Mouse (Mus musculus): ENCODE data around the gene Ccdc34. TPM values are rescaled to one million over a fixed set of nuclear protein-coding genes. Genes with fewer than 3 reads are reported as not detected.

Ccdc34 gene
- total and polyA plus RNA-seq, 3 experiments, result 17.2 to 44.6 (median 22.4) TPM

GRCm38 (mm10) chr2:110042861-110043760 lies 25.5 kb downstream of the Ccdc34 start:
- dilution Hi-C loops (cut with MboI; ENCODE audit: extremely low pct_ligation_motif_present, extremely low pct_unique_long_range_greater_than_20kb, low sequenced_read_pairs), result no loop called here
- Histone ChIP-seq H3K27me3 (replicated peaks) (no peaks in the 10 kb centered on the region), H3K79me2 (replicated peaks; ENCODE audit: control insufficient read depth, extremely low read depth, insufficient read depth, poor library complexity, severe bottlenecking) (no peaks in the 10 kb centered on the region; the same call in 1 of the 2 replicates), H3K4me3 (replicated peaks in 1 of 3; ENCODE audit: low read depth in 2 of 3, low read length in 2 of 3, poor library complexity in 1 of 3) (no peak overlapping the region), H3K27ac (ENCODE audit: insufficient read depth, low read depth) (no peak overlapping the region), H3K9ac (ENCODE audit: insufficient read depth, low read depth) (no peak overlapping the region), H3K4me2 (ENCODE audit: insufficient read depth, low read depth, poor library complexity, severe bottlenecking) (no peak overlapping the region), H3K36me3 (replicated peaks in 1 of 2; ENCODE audit: control insufficient read depth in 1 of 2, insufficient read depth in 1 of 2, low read length in 1 of 2) (peaks cover 2 to 27% of the 10 kb centered on the region in 2 experiments), H3K9me3 (replicated peaks; ENCODE audit: low read length) (no peaks in the 10 kb centered on the region), H3K4me1 (ENCODE audit: control insufficient read depth in 1 of 2, insufficient read depth in 2 of 2) (no peaks in the 10 kb centered on the region)
- TF ChIP-seq TCF12 (IDR thresholded peaks at IDR 0.05; ENCODE audit: low read depth, low read length), result no peak
- TF ChIP-seq CTCF (conservative IDR thresholded peaks at IDR 0.05 in 1 of 2, IDR thresholded peaks at IDR 0.05 in 1 of 2; ENCODE audit: low read depth in 2 of 2, low read length in 2 of 2), result no peak
- no peak for TF ChIP-seq GABPA (IDR thresholded peaks at IDR 0.05; ENCODE audit: insufficient replicate concordance, low read depth, low read length)
- no peak for TF ChIP-seq ZNF384 (IDR thresholded peaks at IDR 0.05; ENCODE audit: low read depth, low read length)
- TF ChIP-seq ZMIZ1 (IDR thresholded peaks at IDR 0.05; ENCODE audit: low read depth, low read length), result no peak
- TF ChIP-seq ZC3H11A (IDR thresholded peaks at IDR 0.05; ENCODE audit: low read depth, low read length), result no peak
- no peak for TF ChIP-seq ELF1 (IDR thresholded peaks at IDR 0.05; ENCODE audit: low read depth, low read length)
- TF ChIP-seq MYC (IDR thresholded peaks at IDR 0.05; ENCODE audit: low read depth, low read length), result no peak
- TF ChIP-seq ZKSCAN1 (IDR thresholded peaks at IDR 0.05; ENCODE audit: borderline replicate concordance, low read depth, low read length), result no peak
- no peak for TF ChIP-seq USF1 (IDR thresholded peaks at IDR 0.05; ENCODE audit: low read depth, low read length)
- no peak for TF ChIP-seq POLR2A (IDR thresholded peaks at IDR 0.05; ENCODE audit: low read depth, low read length)
- no peak for TF ChIP-seq JUN (IDR thresholded peaks at IDR 0.05; ENCODE audit: insufficient read depth, low read depth, low read length)
- no peak for TF ChIP-seq RAD21 (IDR thresholded peaks at IDR 0.05; ENCODE audit: low read depth, low read length)
- TF ChIP-seq MAX (IDR thresholded peaks at IDR 0.05; ENCODE audit: low read length), result no peak
- TF ChIP-seq POLR2AphosphoS2 (IDR thresholded peaks at IDR 0.05; ENCODE audit: low read depth, low read length), result no peak
- no peak for TF ChIP-seq EP300 (IDR thresholded peaks at IDR 0.05; ENCODE audit: low read length)
- no peak for TF ChIP-seq MEF2A (IDR thresholded peaks at IDR 0.05; ENCODE audit: borderline replicate concordance, low read depth, low read length)
- in situ Hi-C loops (cut with MboI; ENCODE audit: low pct_ligation_motif_present, low pct_unique_long_range_greater_than_20kb, low sequenced_read_pairs), result no loop called here
- DNase-seq (ENCODE audit: extremely low read depth), result no peak

GRCm38 (mm10) chr2:110058424-110058823 lies 40.8 kb downstream of the Ccdc34 start:
- no peak overlapping the region for H3K4me3 ChIP-seq (replicated peaks in 1 of 3; ENCODE audit: low read depth in 2 of 3, low read length in 2 of 3, poor library complexity in 1 of 3)
- H3K36me3 ChIP-seq (replicated peaks in 1 of 2; ENCODE audit: control insufficient read depth in 1 of 2, insufficient read depth in 1 of 2, low read length in 1 of 2), result no peaks in the 10 kb centered on the region
- no peak for DNase-seq (ENCODE audit: extremely low read depth)
- no peak overlapping the region for H3K27ac ChIP-seq (ENCODE audit: insufficient read depth, low read depth)
- no peak for TF ChIP-seq ZC3H11A (IDR thresholded peaks at IDR 0.05; ENCODE audit: low read depth, low read length)
- TF ChIP-seq ETS1 (conservative IDR thresholded peaks at IDR 0.05; ENCODE audit: low read depth, low read length), result no peak
- no peak overlapping the region for H3K9ac ChIP-seq (ENCODE audit: insufficient read depth, low read depth)
- in situ Hi-C loops (cut with MboI; ENCODE audit: low pct_ligation_motif_present, low pct_unique_long_range_greater_than_20kb, low sequenced_read_pairs), result loop anchor here (25.0 kb wide), 2 partner anchors 146 to 154 kb away; partner anchors contain the start of gene Lgr4
- H3K27me3 ChIP-seq (replicated peaks), result no peaks in the 10 kb centered on the region
- H3K4me2 ChIP-seq (ENCODE audit: insufficient read depth, low read depth, poor library complexity, severe bottlenecking), result no peak overlapping the region
- H3K79me2 ChIP-seq (replicated peaks; ENCODE audit: control insufficient read depth, extremely low read depth, insufficient read depth, poor library complexity, severe bottlenecking), result no peaks in the 10 kb centered on the region
- no peaks in the 10 kb centered on the region for H3K9me3 ChIP-seq (replicated peaks; ENCODE audit: low read length)
- H3K4me1 ChIP-seq (ENCODE audit: control insufficient read depth in 1 of 2, insufficient read depth in 2 of 2), result no peaks in the 10 kb centered on the region
- dilution Hi-C loops (cut with MboI; ENCODE audit: extremely low pct_ligation_motif_present, extremely low pct_unique_long_range_greater_than_20kb, low sequenced_read_pairs), result no loop called here
